Mouse (Mus musculus): ENCODE data around the gene Tmem214. TPM values are rescaled to one million over a fixed set of nuclear protein-coding genes. Genes with fewer than 3 reads are reported as not detected.

Gene Tmem214
- polyA plus RNA-seq, 1 experiment: 64.6 TPM

GRCm38 (mm10) chr5:30839731-30840130, 28.1 kb upstream of the Tmem214 start:
- Histone ChIP-seq H3K4me1 (ENCODE audit: control insufficient read depth, insufficient read depth, low read length) (no peaks in the 10 kb centered on the region), H3K4me3 (replicated peaks; ENCODE audit: insufficient read depth, low read depth, low read length) (no peak overlapping the region), H3K27me3 (ENCODE audit: control insufficient read depth, insufficient read depth, low read length) (no peaks in the 10 kb centered on the region), H3K27ac (ENCODE audit: insufficient read depth, low read length) (no peak overlapping the region)
- no peak for TF ChIP-seq CTCF (IDR thresholded peaks at IDR 0.05; ENCODE audit: borderline replicate concordance, insufficient read depth, low read depth, low read length)
- TF ChIP-seq POLR2A (IDR thresholded peaks at IDR 0.05; ENCODE audit: borderline replicate concordance, insufficient read depth, low read length): no peak
- 62% methylated on average over 2 of the region's 2 CpGs for WGBS
- DNase-seq: no peak

GRCm38 (mm10) chr5:30841896-30842295, 25.9 kb upstream of the Tmem214 start:
- DNase-seq: no peak
- Histone ChIP-seq H3K27me3 (ENCODE audit: control insufficient read depth, insufficient read depth, low read length) (no peaks in the 10 kb centered on the region), H3K27ac (ENCODE audit: insufficient read depth, low read length) (no peak overlapping the region), H3K4me3 (replicated peaks; ENCODE audit: insufficient read depth, low read depth, low read length) (no peak overlapping the region), H3K4me1 (ENCODE audit: control insufficient read depth, insufficient read depth, low read length) (no peaks in the 10 kb centered on the region)
- WGBS: 71% methylated on average over 3 of the region's 3 CpGs
- TF ChIP-seq POLR2A (IDR thresholded peaks at IDR 0.05; ENCODE audit: borderline replicate concordance, insufficient read depth, low read length) (no peak), CTCF (IDR thresholded peaks at IDR 0.05; ENCODE audit: borderline replicate concordance, insufficient read depth, low read depth, low read length) (no peak)

DNA sequence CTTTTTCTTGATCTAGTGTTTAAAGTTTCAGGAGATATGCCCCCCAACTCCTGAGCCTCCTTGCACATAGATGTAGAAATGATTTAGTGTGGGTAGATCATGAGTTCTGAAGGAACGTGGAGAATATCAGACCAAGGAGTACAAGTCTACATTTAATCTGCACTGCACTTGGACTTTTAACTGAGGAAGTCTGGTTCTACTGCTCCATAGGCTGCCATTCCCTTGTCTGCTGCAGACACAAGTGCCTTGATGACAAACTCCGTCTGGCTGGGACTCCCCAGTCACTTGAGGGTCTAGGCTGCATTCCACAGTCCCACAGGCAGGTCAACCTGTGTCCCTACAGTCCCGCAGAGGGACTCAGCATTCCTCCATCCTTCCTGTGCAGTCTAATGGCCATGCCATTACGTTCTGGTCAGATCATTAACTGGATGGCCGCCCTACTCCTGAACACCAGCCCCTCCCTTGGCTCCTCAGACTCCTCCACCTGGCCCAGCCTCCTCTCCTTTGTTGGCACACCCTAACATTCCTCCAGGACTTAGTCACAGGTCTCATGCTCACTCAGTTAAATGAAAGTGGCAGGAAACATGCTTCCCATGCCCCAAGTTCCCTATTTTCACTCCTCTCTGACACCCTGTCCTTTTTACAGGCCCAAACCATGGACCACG, 17.8 kb upstream of the Tmem214 start:
- Histone ChIP-seq H3K4me1 (ENCODE audit: control insufficient read depth, insufficient read depth, low read length) (peaks cover 17% of the 10 kb centered on the region), H3K4me3 (replicated peaks; ENCODE audit: insufficient read depth, low read depth, low read length) (no peak overlapping the region), H3K27ac (ENCODE audit: insufficient read depth, low read length) (no peak overlapping the region), H3K27me3 (ENCODE audit: control insufficient read depth, insufficient read depth, low read length) (no peaks in the 10 kb centered on the region)
- 39% methylated on average over 6 of the region's 6 CpGs for WGBS
- TF ChIP-seq POLR2A (IDR thresholded peaks at IDR 0.05; ENCODE audit: borderline replicate concordance, insufficient read depth, low read length): no peak
- no peak for TF ChIP-seq CTCF (IDR thresholded peaks at IDR 0.05; ENCODE audit: borderline replicate concordance, insufficient read depth, low read depth, low read length)
- DNase-seq: peak in 1 of 2 experiments; percentile 43

DNA sequence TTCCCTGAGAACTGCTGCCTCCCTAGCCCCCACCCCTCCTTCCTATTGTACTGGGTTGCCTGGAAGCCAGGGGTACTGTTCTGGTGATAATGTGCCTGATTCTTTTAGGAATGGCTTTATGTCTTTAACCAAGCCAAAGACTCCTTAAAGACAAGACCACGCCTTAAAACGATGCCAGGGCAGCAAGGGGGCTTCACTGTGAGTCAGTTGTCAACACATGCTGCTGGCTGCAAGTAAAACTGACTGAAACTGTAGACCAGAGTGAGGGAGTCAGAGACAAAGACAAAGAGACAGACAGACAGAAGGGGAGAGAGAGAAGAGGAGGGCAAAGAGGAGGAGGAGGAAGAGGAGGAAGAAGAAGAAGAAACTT, 17.3 kb upstream of the Tmem214 start:
- DNase-seq: no peak
- TF ChIP-seq POLR2A (IDR thresholded peaks at IDR 0.05; ENCODE audit: borderline replicate concordance, insufficient read depth, low read length): no peak
- H3K4me1 ChIP-seq (ENCODE audit: control insufficient read depth, insufficient read depth, low read length): peaks cover 17% of the 10 kb centered on the region
- H3K27ac ChIP-seq (ENCODE audit: insufficient read depth, low read length): no peak overlapping the region
- 58% methylated on average over 2 of the region's 2 CpGs for whole genome bisulfite sequencing
- H3K4me3 ChIP-seq (replicated peaks; ENCODE audit: insufficient read depth, low read depth, low read length): no peak overlapping the region
- H3K27me3 ChIP-seq (ENCODE audit: control insufficient read depth, insufficient read depth, low read length): no peaks in the 10 kb centered on the region

DNA sequence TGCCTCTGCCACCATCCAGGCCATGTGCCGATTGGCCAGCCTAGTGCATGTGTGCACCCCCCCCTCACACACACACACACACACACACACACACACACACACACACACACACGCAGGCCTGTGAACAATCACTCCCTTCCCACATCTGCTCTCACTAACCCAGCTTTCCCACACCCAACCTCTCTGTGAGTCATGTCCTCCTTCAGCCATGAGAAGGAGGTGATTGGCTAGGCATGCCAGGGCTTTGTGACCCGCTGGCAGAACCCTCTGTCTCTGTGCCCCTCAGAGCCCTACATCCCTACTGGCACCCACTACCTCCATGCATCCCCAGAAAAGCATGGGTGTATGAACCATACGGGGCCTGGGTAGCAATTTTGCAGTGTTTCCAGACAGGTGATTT, 14.3 kb upstream of the Tmem214 start:
- 79% methylated on average over 4 of the region's 4 CpGs for WGBS

GRCm38 (mm10) chr5:30855674-30856073, 12.1 kb upstream of the Tmem214 start:
- WGBS: 73% methylated on average over 3 of the region's 3 CpGs
- TF ChIP-seq CTCF (IDR thresholded peaks at IDR 0.05; ENCODE audit: borderline replicate concordance, insufficient read depth, low read depth, low read length) (no peak), POLR2A (IDR thresholded peaks at IDR 0.05; ENCODE audit: borderline replicate concordance, insufficient read depth, low read length) (no peak)
- Histone ChIP-seq H3K4me3 (replicated peaks; ENCODE audit: insufficient read depth, low read depth, low read length) (no peak overlapping the region), H3K4me1 (ENCODE audit: control insufficient read depth, insufficient read depth, low read length) (peaks cover 8% of the 10 kb centered on the region), H3K27ac (ENCODE audit: insufficient read depth, low read length) (no peak overlapping the region), H3K27me3 (ENCODE audit: control insufficient read depth, insufficient read depth, low read length) (no peaks in the 10 kb centered on the region)
- DNase-seq: no peak

More for the DNA sequence above, 14.3 kb upstream of the Tmem214 start:
- Histone ChIP-seq H3K4me3 (replicated peaks; ENCODE audit: insufficient read depth, low read depth, low read length) (no peak overlapping the region), H3K27me3 (ENCODE audit: control insufficient read depth, insufficient read depth, low read length) (no peaks in the 10 kb centered on the region), H3K4me1 (ENCODE audit: control insufficient read depth, insufficient read depth, low read length) (peaks cover 19% of the 10 kb centered on the region), H3K27ac (ENCODE audit: insufficient read depth, low read length) (no peak overlapping the region)
- no peak for TF ChIP-seq CTCF (IDR thresholded peaks at IDR 0.05; ENCODE audit: borderline replicate concordance, insufficient read depth, low read depth, low read length)
- no peak for TF ChIP-seq POLR2A (IDR thresholded peaks at IDR 0.05; ENCODE audit: borderline replicate concordance, insufficient read depth, low read length)
- DNase-seq: no peak

DNA sequence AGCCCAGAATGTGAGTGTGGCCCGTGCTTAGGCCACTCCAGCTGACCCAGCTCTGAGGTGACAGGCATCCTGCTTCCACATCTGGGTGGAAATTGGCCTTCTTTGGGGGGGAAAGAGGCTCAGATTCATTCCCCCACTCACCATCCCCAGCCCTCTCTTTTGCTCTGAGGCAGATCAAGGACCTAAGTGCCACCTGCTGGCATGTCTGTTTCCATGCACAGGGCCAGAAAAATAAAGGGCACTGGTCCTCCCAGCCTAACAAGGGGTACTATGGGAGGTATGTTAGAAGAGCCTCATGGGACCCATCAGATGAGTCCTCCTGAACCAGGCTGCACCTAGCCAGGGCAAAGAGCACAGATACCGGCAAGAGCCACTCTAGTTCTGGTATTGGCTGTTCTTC, 11.7 kb upstream of the Tmem214 start:
- H3K4me3 ChIP-seq (replicated peaks; ENCODE audit: insufficient read depth, low read depth, low read length): no peak overlapping the region
- peaks cover 4% of the 10 kb centered on the region for H3K4me1 ChIP-seq (ENCODE audit: control insufficient read depth, insufficient read depth, low read length)
- TF ChIP-seq POLR2A (IDR thresholded peaks at IDR 0.05; ENCODE audit: borderline replicate concordance, insufficient read depth, low read length) (no peak), CTCF (IDR thresholded peaks at IDR 0.05; ENCODE audit: borderline replicate concordance, insufficient read depth, low read depth, low read length) (no peak)
- WGBS: 85% methylated on average over 2 of the region's 2 CpGs
- H3K27ac ChIP-seq (ENCODE audit: insufficient read depth, low read length): no peak overlapping the region
- H3K27me3 ChIP-seq (ENCODE audit: control insufficient read depth, insufficient read depth, low read length): no peaks in the 10 kb centered on the region
- no peak for DNase-seq

DNA sequence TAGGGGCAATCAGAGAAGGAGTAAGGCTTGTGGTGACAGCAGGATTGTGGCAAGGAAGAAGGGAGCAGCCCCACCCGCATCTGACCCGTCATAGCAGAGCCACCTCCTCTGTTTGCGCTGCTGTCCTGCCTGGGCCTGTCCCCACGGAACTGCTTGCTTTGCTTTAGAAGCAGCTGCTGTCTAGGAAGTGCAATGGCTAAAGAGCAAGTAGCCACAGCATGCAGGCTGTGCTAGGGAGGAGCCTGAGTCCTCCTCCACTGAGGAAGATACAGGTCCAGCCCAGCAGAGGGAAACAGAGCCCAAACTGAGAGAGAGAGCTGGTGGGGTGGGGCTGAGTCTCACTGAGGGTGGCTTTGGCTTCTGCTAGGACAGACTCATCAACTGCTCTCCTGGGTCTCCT, 4.0 kb upstream of the Tmem214 start:
- TF ChIP-seq POLR2A (IDR thresholded peaks at IDR 0.05; ENCODE audit: borderline replicate concordance, insufficient read depth, low read length): no peak
- Histone ChIP-seq H3K4me1 (ENCODE audit: control insufficient read depth, insufficient read depth, low read length) (no peaks in the 10 kb centered on the region), H3K27ac (ENCODE audit: insufficient read depth, low read length) (no peak overlapping the region), H3K27me3 (ENCODE audit: control insufficient read depth, insufficient read depth, low read length) (no peaks in the 10 kb centered on the region), H3K4me3 (replicated peaks; ENCODE audit: insufficient read depth, low read depth, low read length) (no peak overlapping the region)
- no peak for DNase-seq
- 36% methylated on average over 4 of the region's 4 CpGs for WGBS

Data from cerebellum, adult 2 months (tissue).